8 mouse cellular contexts compared by ENCODE assay signal in the genomic region with DNA sequence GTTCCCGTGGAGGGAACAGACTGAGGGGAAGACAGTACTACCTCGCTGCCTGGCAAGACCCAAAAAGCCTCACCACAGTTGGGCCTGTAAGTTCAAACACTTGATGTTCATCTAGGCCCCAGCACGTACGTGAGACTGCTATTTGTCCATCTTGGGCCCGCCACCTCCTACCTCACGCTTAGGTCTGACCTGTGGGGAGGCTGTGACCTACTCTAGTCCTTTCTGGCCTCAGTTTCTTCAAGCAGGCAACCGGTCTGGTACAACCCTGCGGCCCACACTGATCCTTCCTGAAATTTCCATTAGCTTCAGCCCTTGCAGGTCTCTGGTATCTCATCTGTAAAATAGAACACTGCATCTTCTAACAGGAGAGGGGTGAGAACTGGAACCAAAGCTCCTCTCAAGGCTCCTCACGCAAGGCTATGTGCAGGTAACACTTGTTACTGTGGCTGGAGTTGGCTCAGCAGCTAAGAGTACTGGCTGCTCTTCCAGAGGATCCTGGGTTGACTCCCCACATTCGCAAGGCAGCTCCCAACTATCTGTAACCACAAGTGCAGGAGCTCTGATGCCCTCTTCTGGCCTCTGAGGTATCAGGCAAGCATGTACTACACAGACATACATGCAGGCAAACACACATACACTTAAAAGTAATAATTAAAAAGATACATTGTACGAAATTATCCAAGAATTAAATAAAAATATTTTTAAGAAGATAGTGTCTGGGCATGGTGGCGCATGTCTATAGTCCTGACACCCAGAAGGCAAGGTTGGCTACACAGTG. TPM values are rescaled to one million over a fixed set of nuclear protein-coding genes. Genes with fewer than 3 reads are reported as not detected.
DNase-seq lines count a peak whose midpoint lies in the region; ATAC-seq lines count a peak whose summit lies in the region.

No protein-coding gene starts in this region.

- peaks cover 13% of the 10 kb centered on the region for H3K36me3 ChIP-seq in kidney, embryonic 16.5 days (ENCODE audit: insufficient read depth, low read length)
- 0 out of 2 replicates have a peak, but pooled peaks cover 8% of the 10 kb centered on the region for H3K36me3 ChIP-seq in hindbrain, embryonic 11.5 days (ENCODE audit: control insufficient read depth, insufficient read depth, low read length)
- H3K36me3 ChIP-seq in midbrain, embryonic 14.5 days (ENCODE audit: control insufficient read depth, insufficient read depth, low read length), result peaks cover 20% of the 10 kb centered on the region

- peaks cover 57% of the 10 kb centered on the region for H3K4me1 ChIP-seq in kidney, embryonic 16.5 days (ENCODE audit: insufficient read depth, low read length)
- peaks cover 43% of the 10 kb centered on the region for H3K4me1 ChIP-seq in hindbrain, embryonic 11.5 days (replicated peaks; ENCODE audit: control insufficient read depth, insufficient read depth, low read length)
- H3K4me1 ChIP-seq in midbrain, embryonic 14.5 days (ENCODE audit: control insufficient read depth, insufficient read depth, low read length), result peaks cover 53% of the 10 kb centered on the region

- H3K9me3 ChIP-seq in kidney, embryonic 16.5 days (ENCODE audit: low read length), result no peaks in the 10 kb centered on the region
- H3K9me3 ChIP-seq in hindbrain, embryonic 11.5 days (ENCODE audit: control insufficient read depth, low read length), result no peaks in the 10 kb centered on the region
- no peaks in the 10 kb centered on the region for H3K9me3 ChIP-seq in midbrain, embryonic 14.5 days (ENCODE audit: control insufficient read depth, low read length)

- no peak overlapping the region for H3K4me2 ChIP-seq in kidney, embryonic 16.5 days (replicated peaks; ENCODE audit: low read depth, low read length)
- H3K4me2 ChIP-seq in hindbrain, embryonic 11.5 days (replicated peaks; ENCODE audit: low read depth, low read length), result no peak overlapping the region
- H3K4me2 ChIP-seq in midbrain, embryonic 14.5 days (ENCODE audit: low read length), result peak overlapping the region; percentile 85; the same call in 1 of the 2 replicates

- no peak overlapping the region for H3K4me3 ChIP-seq in kidney, embryonic 16.5 days (ENCODE audit: low read length)
- H3K4me3 ChIP-seq in hindbrain, embryonic 11.5 days (ENCODE audit: low read depth, low read length), result no peak overlapping the region
- no peak overlapping the region for H3K4me3 ChIP-seq in midbrain, embryonic 14.5 days (replicated peaks; ENCODE audit: low read depth, low read length)

- DNase-seq in kidney, adult 8-10 months, result no peak
- DNase-seq in brain, adult 2 months (ENCODE audit: low read depth, low spot score), result peak; percentile 61
- no peak for DNase-seq in hindbrain, embryonic 11.5 days (ENCODE audit: low spot score)
- no peak for DNase-seq in midbrain, embryonic 14.5 days
- DNase-seq in retina, embryonic 14.5 days (ENCODE audit: low spot score), result no peak
- no peak for DNase-seq in adrenal gland, postnatal 36 days
- no peak for DNase-seq in cerebellum, adult 9-10 months

- H3K27me3 ChIP-seq in kidney, embryonic 16.5 days (ENCODE audit: insufficient read depth, low read length), result no peaks in the 10 kb centered on the region
- H3K27me3 ChIP-seq in hindbrain, embryonic 11.5 days (ENCODE audit: control insufficient read depth, insufficient read depth, low read length), result no peaks in the 10 kb centered on the region
- no peaks in the 10 kb centered on the region for H3K27me3 ChIP-seq in midbrain, embryonic 14.5 days (ENCODE audit: control insufficient read depth, insufficient read depth, low read length)

- peak overlapping the region; percentile 94; the same call in 1 of the 2 replicates for H3K27ac ChIP-seq in kidney, embryonic 16.5 days (ENCODE audit: low read length)
- peak overlapping the region; percentile 99 for H3K27ac ChIP-seq in hindbrain, embryonic 11.5 days (ENCODE audit: low read depth, low read length)
- H3K27ac ChIP-seq in midbrain, embryonic 14.5 days (replicated peaks; ENCODE audit: low read depth, low read length), result peak overlapping the region; percentile 99

- ATAC-seq in kidney, embryonic 16.5 days (ENCODE audit: low FRiP score, low TSS enrichment), result no peak
- ATAC-seq in hindbrain, embryonic 11.5 days (ENCODE audit: low FRiP score), result no peak
- no peak for ATAC-seq in midbrain, embryonic 14.5 days (ENCODE audit: low FRiP score, low TSS enrichment)

- WGBS in kidney, embryonic 16.5 days, result 90% methylated on average over 12 of the region's 12 CpGs
- WGBS in hindbrain, embryonic 11.5 days, result 88% methylated on average over 12 of the region's 12 CpGs
- WGBS in midbrain, embryonic 14.5 days, result 88% methylated on average over 12 of the region's 12 CpGs

- H3K9ac ChIP-seq in kidney, embryonic 16.5 days (replicated peaks; ENCODE audit: low read length), result no peak overlapping the region
- H3K9ac ChIP-seq in hindbrain, embryonic 11.5 days (ENCODE audit: low read depth, low read length), result peak overlapping the region; percentile 36; the same call in 1 of the 2 replicates
- H3K9ac ChIP-seq in midbrain, embryonic 14.5 days (replicated peaks; ENCODE audit: low read length), result peak overlapping the region; percentile 56

RNA-seq across cellular contexts. Expression of gene Gnai2, which starts 9.6 kb away (rescaled TPM):
- polyA plus RNA-seq in kidney, embryonic 16.5 days (2015; fragmentation: Nextera tagmentation; extraction: Ambion mirVana), result 447 and 455 TPM in 2 replicates
- 529 and 534 TPM in 2 replicates for polyA plus RNA-seq in hindbrain, embryonic 11.5 days (2014; fragmentation: Nextera tagmentation; extraction: Ambion mirVana)
- polyA plus RNA-seq in midbrain, embryonic 14.5 days (2014; fragmentation: Nextera tagmentation; extraction: Ambion mirVana), result 284 and 326 TPM in 2 replicates
- total RNA-seq in adrenal gland, postnatal 36 days (2021), result 100 to 1,000 TPM; 221 to 245 TPM

RNA-seq across cellular contexts. Expression of gene Sema3b, which starts 16.5 kb away (rescaled TPM):
- polyA plus RNA-seq in kidney, embryonic 16.5 days (2015; fragmentation: Nextera tagmentation; extraction: Ambion mirVana), result 31.3 TPM in 2 replicates
- polyA plus RNA-seq in hindbrain, embryonic 11.5 days (2014; fragmentation: Nextera tagmentation; extraction: Ambion mirVana), result 1.4 and 1.6 TPM in 2 replicates
- polyA plus RNA-seq in midbrain, embryonic 14.5 days (2014; fragmentation: Nextera tagmentation; extraction: Ambion mirVana), result 1.5 and 3.2 TPM in 2 replicates
- total RNA-seq in adrenal gland, postnatal 36 days (2021), result 1 to 10 TPM; 4.6 to 8.4 TPM

RNA-seq across cellular contexts. Expression of gene Ifrd2, which starts 38.1 kb away (rescaled TPM):
- polyA plus RNA-seq in kidney, embryonic 16.5 days (2015; fragmentation: Nextera tagmentation; extraction: Ambion mirVana), result 60.7 and 64.3 TPM in 2 replicates
- polyA plus RNA-seq in hindbrain, embryonic 11.5 days (2014; fragmentation: Nextera tagmentation; extraction: Ambion mirVana), result 26.9 and 27.7 TPM in 2 replicates
- polyA plus RNA-seq in midbrain, embryonic 14.5 days (2014; fragmentation: Nextera tagmentation; extraction: Ambion mirVana), result 14.5 and 15.7 TPM in 2 replicates
- total RNA-seq in adrenal gland, postnatal 36 days (2021), result 10 to 100 TPM; 37.8 to 43.1 TPM

RNA-seq across cellular contexts. Expression of gene Slc38a3, which starts 43.8 kb away (rescaled TPM):
- 12.4 and 12.9 TPM in 2 replicates for polyA plus RNA-seq in kidney, embryonic 16.5 days (2015; fragmentation: Nextera tagmentation; extraction: Ambion mirVana)
- 8.0 and 9.8 TPM in 2 replicates for polyA plus RNA-seq in hindbrain, embryonic 11.5 days (2014; fragmentation: Nextera tagmentation; extraction: Ambion mirVana)
- polyA plus RNA-seq in midbrain, embryonic 14.5 days (2014; fragmentation: Nextera tagmentation; extraction: Ambion mirVana), result 20.4 and 31.9 TPM in 2 replicates
- total RNA-seq in adrenal gland, postnatal 36 days (2021), result 1 to 10 TPM in 1 of 2 experiments, under 1 TPM in 1; 0.30 to 1.0 TPM

RNA-seq across cellular contexts. Expression of gene Hyal3, which starts 44.9 kb away (rescaled TPM):
- 1.3 and 1.6 TPM in 2 replicates for polyA plus RNA-seq in kidney, embryonic 16.5 days (2015; fragmentation: Nextera tagmentation; extraction: Ambion mirVana)
- polyA plus RNA-seq in hindbrain, embryonic 11.5 days (2014; fragmentation: Nextera tagmentation; extraction: Ambion mirVana), result 0.18 and 0.39 TPM in 2 replicates
- 0.89 and 1.4 TPM in 2 replicates for polyA plus RNA-seq in midbrain, embryonic 14.5 days (2014; fragmentation: Nextera tagmentation; extraction: Ambion mirVana)
- total RNA-seq in adrenal gland, postnatal 36 days (2021), result 1 to 10 TPM in 1 of 2 experiments, under 1 TPM in 1; 0.99 to 1.6 TPM
